Mouse (Mus musculus) MEL (cell line): ENCODE results near the gene Tln2. TPM values are rescaled to one million over a fixed set of nuclear protein-coding genes. Genes with fewer than 3 reads are reported as not detected.

Source experiments
- DNase-seq: peaks from one replicate; pipeline ENCODE4 v3.0.0; 2011; ENCODE audit warnings: low read depth, low spot score
- H3K27ac ChIP-seq: 2 replicates; pipeline ENCODE4 v1.5.1; 2012; ENCODE audit warnings: low read depth, mild to moderate bottlenecking, control low read depth, low read length, moderate library complexity; ENCODE audit not compliant: control insufficient read depth
- H3K27me3 ChIP-seq, 2 experiments: fragments of 150-350 bp in 1 of 2; sonication (generic) in 1 of 2; 2 replicates each; pipeline ENCODE4 v1.6.1; 2012; ENCODE audit warnings: low read length in 2 of 2, mild to moderate bottlenecking in 2 of 2, improper control_type of control experiment in 1 of 2, moderate library complexity in 1 of 2; ENCODE audit not compliant: insufficient read depth in 2 of 2, control insufficient read depth in 1 of 2
- H3K36me3 ChIP-seq, 2 experiments: 2 replicates each; pipeline ENCODE4 v1.6.1; 2012 to 2014; ENCODE audit warnings: low read length in 2 of 2, improper control_type of control experiment in 1 of 2, inconsistent platforms in 1 of 2, mild to moderate bottlenecking in 1 of 2; ENCODE audit not compliant: insufficient read depth in 2 of 2, control insufficient read depth in 1 of 2
- H3K4me1 ChIP-seq, 2 experiments: fragments of 150-350 bp in 1 of 2; sonication (generic) in 1 of 2; 2 replicates each; pipeline ENCODE4 v1.6.1; 2012; ENCODE audit warnings: low read length in 2 of 2, improper control_type of control experiment in 1 of 2, mild to moderate bottlenecking in 1 of 2; ENCODE audit not compliant: insufficient read depth in 2 of 2, control insufficient read depth in 1 of 2
- H3K4me3 ChIP-seq, 2 experiments: fragments of 150-350 bp in 1 of 2; sonication (generic) in 1 of 2; 2 replicates each; pipeline ENCODE4 v1.5.1; 2012; ENCODE audit warnings: low read depth in 2 of 2, low read length in 2 of 2, mild to moderate bottlenecking in 2 of 2, moderate library complexity in 2 of 2, control low read depth in 1 of 2, improper control_type of control experiment in 1 of 2; ENCODE audit not compliant: control insufficient read depth in 1 of 2, insufficient read depth in 1 of 2
- H3K79me2 ChIP-seq: 2 replicates; pipeline ENCODE4 v1.6.1; 2012; ENCODE audit warnings: mild to moderate bottlenecking, low read length, moderate library complexity; ENCODE audit not compliant: control insufficient read depth, poor library complexity, insufficient read depth
- H3K9ac ChIP-seq: 2 replicates; pipeline ENCODE4 v1.6.1; 2012; ENCODE audit warnings: low read depth, mild to moderate bottlenecking, control low read depth, low read length, moderate library complexity; ENCODE audit not compliant: control insufficient read depth, poor library complexity, severe bottlenecking
- H3K9me3 ChIP-seq: fragments of 150-350 bp; sonication (generic); replicated peaks from 2 replicates; pipeline ENCODE4 v1.6.1; 2012; ENCODE audit warnings: mild to moderate bottlenecking, low read length, improper control_type of control experiment, moderate library complexity; ENCODE audit not compliant: insufficient read depth
- BHLHE40 ChIP-seq: IDR thresholded peaks from 2 replicates; pipeline ENCODE4 v1.6.1; 2012; ENCODE audit warnings: low read depth, mild to moderate bottlenecking, inconsistent platforms, low read length, improper control_type of control experiment, borderline replicate concordance
- CHD1 ChIP-seq: IDR thresholded peaks from 2 replicates; pipeline ENCODE4 v1.6.1; 2012; ENCODE audit warnings: low read depth, mild to moderate bottlenecking, inconsistent platforms, low read length, improper control_type of control experiment
- CHD2 ChIP-seq: IDR thresholded peaks from 2 replicates; pipeline ENCODE4 v1.6.1; 2011; ENCODE audit warnings: low read length, improper control_type of control experiment
- CTCF ChIP-seq, 3 experiments: IDR thresholded peaks in 2 of 3; conservative IDR thresholded peaks in 1 of 3; 2 replicates each; pipeline ENCODE4 v1.5.1; 2011 to 2012; ENCODE audit warnings: low read length in 3 of 3, low read depth in 2 of 3, mild to moderate bottlenecking in 2 of 3, improper control_type of control experiment in 1 of 3, inconsistent platforms in 1 of 3, mixed read lengths in 1 of 3, moderate library complexity in 1 of 3; ENCODE audit not compliant: control insufficient read depth in 1 of 3, insufficient read depth in 1 of 3, poor library complexity in 1 of 3, severe bottlenecking in 1 of 3
- ELF1 ChIP-seq: IDR thresholded peaks from 2 replicates; pipeline ENCODE4 v1.6.1; 2014; ENCODE audit warnings: low read depth, mild to moderate bottlenecking, inconsistent platforms, low read length, improper control_type of control experiment, moderate library complexity
- EP300 ChIP-seq, 2 experiments: IDR thresholded peaks; 2 replicates each; pipeline ENCODE4 v1.6.1; 2011; ENCODE audit warnings: improper control_type of control experiment in 2 of 2, low read length in 2 of 2, low read depth in 1 of 2, mild to moderate bottlenecking in 1 of 2
- GABPA ChIP-seq: IDR thresholded peaks from 2 replicates; pipeline ENCODE4 v1.6.1; 2012; ENCODE audit warnings: low read depth, mild to moderate bottlenecking, inconsistent platforms, low read length, improper control_type of control experiment, moderate library complexity
- HCFC1 ChIP-seq: IDR thresholded peaks from 2 replicates; pipeline ENCODE4 v1.6.1; 2012; ENCODE audit warnings: low read depth, mild to moderate bottlenecking, inconsistent platforms, low read length, improper control_type of control experiment, moderate library complexity
- MAFK ChIP-seq: IDR thresholded peaks from 2 replicates; pipeline ENCODE4 v1.6.1; 2011; ENCODE audit warnings: low read depth, mild to moderate bottlenecking, low read length, improper control_type of control experiment, borderline replicate concordance
- MAX ChIP-seq: IDR thresholded peaks from 2 replicates; pipeline ENCODE4 v1.6.1; 2011; ENCODE audit warnings: low read length, improper control_type of control experiment
- MAZ ChIP-seq: IDR thresholded peaks from 2 replicates; pipeline ENCODE4 v1.6.1; 2012; ENCODE audit warnings: low read depth, mild to moderate bottlenecking, inconsistent platforms, low read length, improper control_type of control experiment
- MEF2A ChIP-seq: IDR thresholded peaks from 2 replicates; pipeline ENCODE4 v1.6.1; 2014; ENCODE audit warnings: low read depth, mild to moderate bottlenecking, inconsistent platforms, low read length, improper control_type of control experiment; ENCODE audit not compliant: poor library complexity, insufficient replicate concordance, severe bottlenecking; ENCODE audit errors: extremely low read depth
- MXI1 ChIP-seq: IDR thresholded peaks from 2 replicates; pipeline ENCODE4 v1.6.1; 2011; ENCODE audit warnings: mild to moderate bottlenecking, low read depth, low read length, improper control_type of control experiment
- NELFE ChIP-seq: IDR thresholded peaks from 2 replicates; pipeline ENCODE4 v1.6.1; 2011; ENCODE audit warnings: low read depth, low read length, improper control_type of control experiment
- NRF1 ChIP-seq: IDR thresholded peaks from 2 replicates; pipeline ENCODE4 v1.6.1; 2014; ENCODE audit warnings: low read depth, mild to moderate bottlenecking, inconsistent platforms, low read length, improper control_type of control experiment, moderate library complexity; ENCODE audit not compliant: poor library complexity, insufficient read depth, severe bottlenecking
- POLR2A ChIP-seq, 2 experiments: IDR thresholded peaks; 2 replicates each; pipeline ENCODE4 v1.6.1; 2011 to 2012; ENCODE audit warnings: low read length in 2 of 2, mild to moderate bottlenecking in 2 of 2, control low read depth in 1 of 2, improper control_type of control experiment in 1 of 2, low read depth in 1 of 2, moderate library complexity in 1 of 2; ENCODE audit not compliant: control insufficient read depth in 1 of 2, insufficient read depth in 1 of 2, poor library complexity in 1 of 2
- RAD21 ChIP-seq: IDR thresholded peaks from 2 replicates; pipeline ENCODE4 v1.6.1; 2011; ENCODE audit warnings: mild to moderate bottlenecking, low read depth, low read length, improper control_type of control experiment
- TAL1 ChIP-seq: IDR thresholded peaks from 2 replicates; pipeline ENCODE4 v1.6.1; 2012; ENCODE audit warnings: mild to moderate bottlenecking, inconsistent platforms, low read length, moderate library complexity, mixed read lengths
- TBP ChIP-seq: IDR thresholded peaks from 2 replicates; pipeline ENCODE4 v1.8.0; 2011; ENCODE audit warnings: low read depth, low read length, improper control_type of control experiment
- TCF12 ChIP-seq: IDR thresholded peaks from 2 replicates; pipeline ENCODE4 v1.6.1; 2014; ENCODE audit warnings: low read depth, mild to moderate bottlenecking, inconsistent platforms, low read length, improper control_type of control experiment, moderate library complexity
- USF1 ChIP-seq: IDR thresholded peaks from 2 replicates; pipeline ENCODE4 v1.6.1; 2014; ENCODE audit warnings: low read depth, mild to moderate bottlenecking, inconsistent platforms, low read length, improper control_type of control experiment, moderate library complexity
- USF2 ChIP-seq, 2 experiments: IDR thresholded peaks; 2 replicates each; pipeline ENCODE4 v1.6.1; 2011 to 2012; ENCODE audit warnings: improper control_type of control experiment in 2 of 2, low read length in 2 of 2, borderline replicate concordance in 1 of 2, inconsistent platforms in 1 of 2, low read depth in 1 of 2, mild to moderate bottlenecking in 1 of 2; ENCODE audit not compliant: insufficient read depth in 1 of 2
- ZC3H11A ChIP-seq: IDR thresholded peaks from 2 replicates; pipeline ENCODE4 v1.6.1; 2012; ENCODE audit warnings: low read depth, mild to moderate bottlenecking, inconsistent platforms, low read length, improper control_type of control experiment
- ZKSCAN1 ChIP-seq: IDR thresholded peaks from 2 replicates; pipeline ENCODE4 v1.6.1; 2012; ENCODE audit warnings: low read depth, mild to moderate bottlenecking, inconsistent platforms, low read length, improper control_type of control experiment, moderate library complexity
- ZMIZ1 ChIP-seq: IDR thresholded peaks from 2 replicates; pipeline ENCODE4 v1.6.1; 2012; ENCODE audit warnings: low read depth, mild to moderate bottlenecking, inconsistent platforms, low read length, improper control_type of control experiment, moderate library complexity
- ZNF384 ChIP-seq: IDR thresholded peaks from 2 replicates; pipeline ENCODE4 v1.6.1; 2012; ENCODE audit warnings: low read depth, mild to moderate bottlenecking, inconsistent platforms, low read length, improper control_type of control experiment
- polyA plus RNA-seq, 2 experiments: library from polyadenylated mRNA; stranded (reverse) in 1 of 2; unstranded in 1 of 2; fragments of >175 nt in 1 of 2; fragments of >200 nt in 1 of 2; gene quantifications; 2 replicates each; pipeline versions ENCODE4 v1.2.1 to v1.2.4; 2012; ENCODE audit warnings: low replicate concordance in 2 of 2, low read depth in 1 of 2; ENCODE audit not compliant: insufficient read length in 2 of 2, insufficient read depth in 1 of 2, missing spikeins in 1 of 2
- total RNA-seq: library from RNA; depleted of rRNA; stranded (reverse); fragments of 300-350 nt; gene quantifications from 2 replicates; pipeline ENCODE4 v1.2.3, GENCODE M21; 2012

Tln2 gene
- total and polyA plus RNA-seq, 3 experiments: not detected

GRCm38 (mm10) chr9:67348983-67349382 is 210.5 kb downstream of the Tln2 start:
- no peak overlapping the region for H3K4me3 ChIP-seq
- no peak for DNase-seq
- TF ChIP-seq CHD2 (no peak), POLR2A (IDR thresholded peaks at IDR 0.05; ENCODE audit: control insufficient read depth in 1 of 2, insufficient read depth in 1 of 2, low read depth in 1 of 2, low read length in 2 of 2, poor library complexity in 1 of 2) (no peak), ELF1 (no peak), MXI1 (no peak), MAFK (no peak), ZNF384 (no peak), CTCF (IDR thresholded peaks at IDR 0.05 in 2 of 3, conservative IDR thresholded peaks at IDR 0.05 in 1 of 3; ENCODE audit: control insufficient read depth in 1 of 3, insufficient read depth in 1 of 3, low read depth in 2 of 3, low read length in 3 of 3, poor library complexity in 1 of 3, severe bottlenecking in 1 of 3) (no peak), NELFE (no peak), HCFC1 (no peak), MEF2A (no peak), USF2 (IDR thresholded peaks at IDR 0.05; ENCODE audit: borderline replicate concordance in 1 of 2, insufficient read depth in 1 of 2, low read depth in 1 of 2, low read length in 2 of 2) (no peak), MAZ (no peak), TCF12 (no peak), GABPA (no peak), USF1 (no peak), BHLHE40 (no peak), TBP (no peak), ZKSCAN1 (no peak)
- H3K79me2 ChIP-seq: no peaks in the 10 kb centered on the region
- H3K4me1 ChIP-seq: no peaks in the 10 kb centered on the region
- no peak overlapping the region for H3K9ac ChIP-seq
- H3K27me3 ChIP-seq: no peaks in the 10 kb centered on the region
- no peaks in the 10 kb centered on the region for H3K9me3 ChIP-seq
- H3K27ac ChIP-seq: no peak overlapping the region
- no peaks in the 10 kb centered on the region for H3K36me3 ChIP-seq

GRCm38 (mm10) chr9:67347184-67347583 is 212.3 kb downstream of the Tln2 start:
- H3K36me3 ChIP-seq: no peaks in the 10 kb centered on the region
- no peak overlapping the region for H3K27ac ChIP-seq
- H3K4me3 ChIP-seq: no peak overlapping the region
- no peaks in the 10 kb centered on the region for H3K27me3 ChIP-seq
- no peaks in the 10 kb centered on the region for H3K9me3 ChIP-seq
- no peaks in the 10 kb centered on the region for H3K79me2 ChIP-seq
- H3K9ac ChIP-seq: no peak overlapping the region
- no peaks in the 10 kb centered on the region for H3K4me1 ChIP-seq
- no peak for TF ChIP-seq ELF1
- no peak for TF ChIP-seq ZC3H11A
- TF ChIP-seq NRF1: no peak
- TF ChIP-seq CHD1: no peak
- no peak for TF ChIP-seq ZKSCAN1
- TF ChIP-seq ZMIZ1: no peak
- TF ChIP-seq TAL1: no peak
- no peak for TF ChIP-seq EP300 (IDR thresholded peaks at IDR 0.05; ENCODE audit: low read depth in 1 of 2, low read length in 2 of 2)
- TF ChIP-seq MAFK: no peak
- TF ChIP-seq MAX: no peak
- no peak for TF ChIP-seq RAD21
- no peak for TF ChIP-seq HCFC1
- DNase-seq: no peak
